Mouse (Mus musculus): ENCODE measurements around the gene Ncl.

The Ncl gene

GRCm38 (mm10) chr1:86358906-86359797, at the start of gene Ncl:
Gene Ncl, minus strand, starts transcription at chr1:86359400.
- peak; percentile 100 for DNase-seq

GRCm38 (mm10) chr1:86408515-86408914, 49.3 kb upstream of the Ncl start:
- no peak for DNase-seq

- DNase-seq = no peak
Observed at GRCm38 (mm10) chr1:86406914-86407313, 47.7 kb upstream of the Ncl start.

- DNase-seq = no peak
Observed at GRCm38 (mm10) chr1:86406313-86406712, 47.1 kb upstream of the Ncl start.

GRCm38 (mm10) chr1:86404834-86405233, 45.6 kb upstream of the Ncl start:
- DNase-seq = no peak

- no peak for DNase-seq
Observed at GRCm38 (mm10) chr1:86400096-86400754, 41.0 kb upstream of the Ncl start.

- DNase-seq = no peak
Observed at GRCm38 (mm10) chr1:86399322-86399721, 40.1 kb upstream of the Ncl start.

GRCm38 (mm10) chr1:86398222-86398621, 39.0 kb upstream of the Ncl start:
- DNase-seq = no peak

GRCm38 (mm10) chr1:86397621-86398020, 38.4 kb upstream of the Ncl start:
- DNase-seq = no peak

GRCm38 (mm10) chr1:86395897-86396296, 36.7 kb upstream of the Ncl start:
- DNase-seq = no peak

- DNase-seq = no peak
Observed at GRCm38 (mm10) chr1:86394246-86394645, 35.0 kb upstream of the Ncl start.

GRCm38 (mm10) chr1:86393219-86393618, 34.0 kb upstream of the Ncl start:
- DNase-seq = no peak

GRCm38 (mm10) chr1:86391425-86391824, 32.2 kb upstream of the Ncl start:
- peak; percentile 28 for DNase-seq

- DNase-seq = peak; percentile 55
Observed at GRCm38 (mm10) chr1:86389230-86389629, 30.0 kb upstream of the Ncl start.

- DNase-seq = peak; percentile 40
Observed at GRCm38 (mm10) chr1:86381027-86381426, 21.8 kb upstream of the Ncl start.

- DNase-seq = no peak
Observed at GRCm38 (mm10) chr1:86379161-86379569, 20.0 kb upstream of the Ncl start.

GRCm38 (mm10) chr1:86378662-86379061, 19.5 kb upstream of the Ncl start:
- DNase-seq = no peak

- no peak for DNase-seq
Observed at GRCm38 (mm10) chr1:86376354-86376753, 17.2 kb upstream of the Ncl start.

- no peak for DNase-seq
Observed at GRCm38 (mm10) chr1:86371997-86372396, 12.8 kb upstream of the Ncl start.

GRCm38 (mm10) chr1:86368086-86368485, 8.9 kb upstream of the Ncl start:
- DNase-seq = no peak

GRCm38 (mm10) chr1:86363671-86364070, 4.5 kb upstream of the Ncl start:
- DNase-seq = no peak

GRCm38 (mm10) chr1:86361852-86362615, 2.8 kb upstream of the Ncl start:
- no peak for DNase-seq

GRCm38 (mm10) chr1:86360441-86360840, 1.2 kb upstream of the Ncl start:
- DNase-seq = no peak

GRCm38 (mm10) chr1:86359798-86360179, 589 bp upstream of the Ncl start:
- DNase-seq = no peak
